Mouse (Mus musculus): Measurements from ENCODE around the gene Lgr4. TPM values are rescaled to one million over a fixed set of nuclear protein-coding genes. Genes with fewer than 3 reads are reported as not detected.

Gene Lgr4
- 1.6 TPM for polyA plus RNA-seq (2014; fragmentation: Illumina TruSeq; extraction: RNeasy Lipid Tissue Mini Kit (QIAGEN cat#74804); ENCODE audit: insufficient read depth, low read depth, low replicate concordance)

DNA sequence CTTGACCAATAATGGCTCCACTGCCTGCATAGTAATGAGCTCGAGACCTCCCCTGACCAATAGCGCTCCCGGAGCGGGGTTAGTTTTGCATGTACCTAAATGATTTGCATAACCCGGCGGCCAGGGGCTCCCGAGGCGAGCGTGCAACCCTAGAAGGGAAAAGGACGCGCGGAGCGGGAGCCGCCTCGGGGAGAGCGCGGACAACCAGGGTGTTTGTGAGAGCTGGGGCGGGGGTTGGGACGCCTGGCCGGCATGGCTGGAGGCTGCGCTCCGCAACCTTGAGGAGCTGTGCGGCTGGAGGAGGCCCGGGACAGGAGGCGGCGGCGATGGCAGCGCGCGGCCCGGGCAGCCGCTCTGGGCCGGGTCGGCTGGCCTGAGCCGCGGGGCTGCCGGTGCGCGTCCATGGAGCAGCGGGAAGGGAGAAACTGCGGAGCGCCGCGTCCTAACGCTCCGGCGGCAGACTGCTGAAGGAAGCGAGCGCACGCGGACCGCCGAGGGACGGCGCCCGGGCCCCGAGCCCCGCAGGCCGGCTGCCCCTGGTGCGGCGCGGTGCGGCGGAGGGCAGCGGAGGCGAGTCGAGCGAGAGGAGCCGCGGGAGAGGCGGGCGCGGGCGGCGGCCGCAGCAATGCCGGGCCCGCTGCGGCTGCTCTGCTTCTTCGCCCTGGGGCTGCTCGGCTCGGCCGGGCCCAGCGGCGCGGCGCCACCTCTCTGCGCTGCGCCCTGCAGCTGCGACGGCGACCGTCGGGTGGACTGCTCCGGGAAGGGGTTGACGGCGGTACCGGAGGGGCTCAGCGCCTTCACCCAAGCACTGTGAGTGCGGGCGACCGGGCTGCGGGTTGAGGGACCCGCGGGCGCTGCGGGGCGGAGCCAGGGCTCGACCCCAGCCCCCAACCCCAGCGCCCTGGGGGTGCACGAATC, at the start of gene Lgr4:
TSS of gene Lgr4 (plus strand) at position 152 of the 918 bp plus-strand sequence.

DNA sequence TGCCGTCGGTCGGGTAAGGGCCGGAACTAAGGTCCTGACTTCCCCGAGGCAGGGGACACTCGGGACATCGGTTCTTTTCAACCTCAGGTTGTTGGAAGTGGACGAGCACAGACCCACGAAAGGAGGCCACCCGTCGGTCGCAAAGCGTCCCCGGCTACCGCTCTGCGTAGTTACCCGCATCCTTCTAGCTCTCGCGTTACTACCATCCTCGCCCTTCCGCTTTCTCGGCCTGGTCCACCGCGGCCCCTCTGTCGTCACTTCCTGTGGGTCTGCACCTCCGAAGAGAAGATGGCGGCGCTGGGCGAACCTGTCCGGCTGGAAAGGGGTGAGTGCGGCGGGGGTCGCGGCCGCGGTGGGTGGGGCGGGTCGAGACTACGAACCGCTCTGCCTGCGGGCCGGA, 26.9 kb upstream of the Lgr4 start, which contains the start of gene Lin7c:
TSS of gene Lin7c (plus strand) at position 257 of the 400 bp plus-strand sequence.

GRCm38 (mm10) chr2:110017616-110018505, 100.4 kb downstream of the Lgr4 start, which contains the start of gene Ccdc34:
Gene Ccdc34 (plus strand): TSS chr2:110017817.

Other genes starting within 250 kb of the Lgr4 start
- gene Bdnf, start 242.9 kb upstream of the Lgr4 start, polyA plus RNA-seq (2014; fragmentation: Illumina TruSeq; extraction: RNeasy Lipid Tissue Mini Kit (QIAGEN cat#74804); ENCODE audit: insufficient read depth, low read depth, low replicate concordance): 5.8 TPM
- gene Lin7c, start 26.8 kb upstream of the Lgr4 start, polyA plus RNA-seq (2014; fragmentation: Illumina TruSeq; extraction: RNeasy Lipid Tissue Mini Kit (QIAGEN cat#74804); ENCODE audit: insufficient read depth, low read depth, low replicate concordance): 27.8 TPM
- 5.1 TPM for gene Ccdc34, start 100.2 kb downstream of the Lgr4 start, polyA plus RNA-seq (2014; fragmentation: Illumina TruSeq; extraction: RNeasy Lipid Tissue Mini Kit (QIAGEN cat#74804); ENCODE audit: insufficient read depth, low read depth, low replicate concordance)

Data from lung, adult 10 weeks (tissue).